Mouse (Mus musculus): Measurements from ENCODE around the gene Tmod2.

GRCm38 (mm10) chr9:75630823-75631454 is 19.8 kb upstream of the Tmod2 start:
- TF ChIP-seq CTCF (IDR thresholded peaks at IDR 0.05; ENCODE audit: borderline replicate concordance, control insufficient read depth, extremely low read depth, insufficient read depth, low read length, poor library complexity) = no peak
- no peak for TF ChIP-seq POLR2A (IDR thresholded peaks at IDR 0.05; ENCODE audit: control insufficient read depth, extremely low read depth, insufficient read depth, low read length, poor library complexity)
